Mouse (Mus musculus): ENCODE data around the gene Ubc.

DNA sequence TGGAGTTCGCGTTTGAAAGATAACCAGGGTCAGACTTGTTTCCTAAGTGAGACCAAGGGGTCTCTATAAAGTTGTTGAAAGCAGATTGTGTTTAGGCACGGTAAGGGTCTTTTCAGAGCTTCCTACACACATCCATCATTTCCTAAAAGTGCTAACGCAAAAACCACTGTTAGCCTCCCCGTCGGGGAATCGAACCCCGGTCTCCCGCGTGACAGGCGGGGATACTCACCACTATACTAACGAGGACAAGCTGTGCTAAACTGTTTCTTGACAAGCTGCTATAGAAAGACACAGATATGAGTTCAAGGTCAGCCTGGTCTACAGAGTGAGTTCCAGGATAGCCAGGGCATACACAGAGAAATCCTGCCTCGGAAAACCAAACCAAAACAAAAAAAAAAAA is 18.8 kb upstream of the Ubc start:
- no peak; the same call in 1 of the 2 replicates for TF ChIP-seq EP300 (IDR thresholded peaks at IDR 0.05; ENCODE audit: low read depth)
- no peak for TF ChIP-seq CTCF (IDR thresholded peaks at IDR 0.05; ENCODE audit: low read depth)
